Mouse (Mus musculus) frontal cortex, postnatal 14 days (tissue): ENCODE measurements around the gene St3gal3.

ENCODE experiments used
- DNase-seq, 2 experiments: peaks; one replicate each; pipeline ENCODE4 v3.0.0; 2022; ENCODE audit warnings: low spot score in 2 of 2

Gene St3gal3

GRCm38 (mm10) chr4:118141511-118141910, 6.8 kb upstream of the St3gal3 start:
- DNase-seq, result no peak

- DNase-seq, result peak; percentile 44 to 61
Observed at GRCm38 (mm10) chr4:118138891-118139290, 4.2 kb upstream of the St3gal3 start.

- DNase-seq, result no peak
Observed at GRCm38 (mm10) chr4:118137857-118138256, 3.1 kb upstream of the St3gal3 start.

GRCm38 (mm10) chr4:118137311-118137710, 2.6 kb upstream of the St3gal3 start:
- no peak for DNase-seq

GRCm38 (mm10) chr4:118135414-118135813, 700 bp upstream of the St3gal3 start:
- no peak for DNase-seq

- no peak for DNase-seq
Observed at GRCm38 (mm10) chr4:118131329-118131728, 3.4 kb downstream of the St3gal3 start.

- DNase-seq, result no peak
Observed at GRCm38 (mm10) chr4:118123030-118123704, 11.5 kb downstream of the St3gal3 start.

- DNase-seq, result no peak
Observed at GRCm38 (mm10) chr4:118122078-118122477, 12.6 kb downstream of the St3gal3 start.

- no peak for DNase-seq
Observed at GRCm38 (mm10) chr4:118117565-118117964, 17.1 kb downstream of the St3gal3 start.

GRCm38 (mm10) chr4:118116098-118116497, 18.6 kb downstream of the St3gal3 start:
- DNase-seq, result no peak

GRCm38 (mm10) chr4:118115132-118115531, 19.6 kb downstream of the St3gal3 start:
- no peak for DNase-seq

GRCm38 (mm10) chr4:118112601-118113000, 22.1 kb downstream of the St3gal3 start:
- DNase-seq, result no peak

GRCm38 (mm10) chr4:118109649-118110048, 25.1 kb downstream of the St3gal3 start:
- no peak for DNase-seq

GRCm38 (mm10) chr4:118108779-118109178, 25.9 kb downstream of the St3gal3 start:
- DNase-seq, result no peak

GRCm38 (mm10) chr4:118105256-118106053, 29.3 kb downstream of the St3gal3 start:
- no peak for DNase-seq

- DNase-seq, result no peak
Observed at GRCm38 (mm10) chr4:118103280-118103830, 31.4 kb downstream of the St3gal3 start.

- DNase-seq, result no peak
Observed at GRCm38 (mm10) chr4:118101497-118101896, 33.2 kb downstream of the St3gal3 start.

GRCm38 (mm10) chr4:118099637-118100364, 34.9 kb downstream of the St3gal3 start:
- DNase-seq, result no peak

- DNase-seq, result no peak
Observed at GRCm38 (mm10) chr4:118098571-118098970, 36.1 kb downstream of the St3gal3 start.

- DNase-seq, result no peak
Observed at GRCm38 (mm10) chr4:118096069-118096468, 38.6 kb downstream of the St3gal3 start.

GRCm38 (mm10) chr4:118092784-118093457, 41.8 kb downstream of the St3gal3 start:
- DNase-seq, result no peak

GRCm38 (mm10) chr4:118090449-118090848, 44.3 kb downstream of the St3gal3 start:
- no peak for DNase-seq
